ENCODE assay signal across 9 mouse cellular contexts in the genomic region with DNA sequence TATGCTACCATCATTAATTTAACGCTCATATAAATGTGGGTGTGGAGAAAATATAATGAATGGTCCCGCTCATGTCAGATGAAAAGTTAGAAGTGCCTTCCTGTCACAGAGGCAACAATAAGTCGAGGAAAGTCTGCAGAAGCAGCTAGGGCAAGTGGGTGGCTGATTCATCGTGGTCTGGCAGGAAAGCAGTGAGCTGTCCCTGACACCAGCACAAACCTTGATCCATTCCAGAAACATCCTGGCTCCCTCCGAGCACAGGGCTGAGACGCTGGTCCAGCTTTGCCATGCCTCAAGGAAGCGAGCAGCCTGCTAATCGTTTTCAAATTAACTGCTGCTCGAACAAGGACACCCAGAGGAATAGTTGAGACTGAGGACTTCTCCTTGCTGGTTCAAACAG.
DNase-seq lines count a peak whose midpoint lies in the region.
"Had no signal": no experiment of that assay in that cellular context is flagged by ENCODE, and none has a peak within 500 bp of the region (broad histone marks: within the 10 kb centered on the region; RNA-seq: fewer than 3 reads in every experiment).

No protein-coding gene starts in this region.

- H3K4me3 ChIP-seq in limb, embryonic 10.5 days = no peak overlapping the region
- H3K4me3 ChIP-seq: hindbrain, embryonic 15.5 days; stomach, embryonic 15.5 days had no signal

- intact Hi-C loops in left cerebral cortex, postnatal 36 days (cut with DNase I) = no loop called here

- H3K27ac ChIP-seq in limb, embryonic 10.5 days = no peak overlapping the region
- H3K27ac ChIP-seq: hindbrain, embryonic 15.5 days; stomach, embryonic 15.5 days had no signal

- 44% methylated on average over 9 of the region's 9 CpGs for WGBS in limb, embryonic 10.5 days

- no peaks in the 10 kb centered on the region for H3K27me3 ChIP-seq in limb, embryonic 10.5 days (ENCODE audit: low read depth, poor library complexity, severe bottlenecking)
- H3K27me3 ChIP-seq: hindbrain, embryonic 15.5 days; stomach, embryonic 15.5 days had no signal

- H3K4me1 ChIP-seq in limb, embryonic 10.5 days = peaks cover 41% of the 10 kb centered on the region
- H3K4me1 ChIP-seq: stomach, embryonic 15.5 days had no signal

- no peaks in the 10 kb centered on the region for H3K9me3 ChIP-seq in limb, embryonic 10.5 days (replicated peaks)
- H3K9me3 ChIP-seq: hindbrain, embryonic 15.5 days; stomach, embryonic 15.5 days had no signal

- peak; percentile 40 to 57 for DNase-seq in left cerebral cortex, adult 18-20 months (ENCODE audit: low spot score in 2 of 2)
- DNase-seq in left cerebral cortex, postnatal 36 days (ENCODE audit: low spot score in 2 of 2) = no peak
- DNase-seq in MN1 (ENCODE audit: low spot score) = peak; percentile 81
- DNase-seq in adrenal gland, adult 8-10 months = peak; percentile 77
- DNase-seq in limb, embryonic 10.5 days (ENCODE audit: low spot score) = peak; percentile 30
- DNase-seq in kidney, postnatal 36 days = no peak
- DNase-seq in kidney, postnatal 14 days = no peak

- no peaks in the 10 kb centered on the region for H3K36me3 ChIP-seq in limb, embryonic 10.5 days
- H3K36me3 ChIP-seq: hindbrain, embryonic 15.5 days; stomach, embryonic 15.5 days had no signal

Comparison
In these comparisons a context has a peak if more than half of its experiments do, and no peak if none do; other contexts are left out.
1. DNase-seq: peak in left cerebral cortex, adult 18-20 months (2 of 2), MN1 (single experiment), adrenal gland, adult 8-10 months (single experiment) and limb, embryonic 10.5 days (single experiment); none in left cerebral cortex, postnatal 36 days (0 of 2), kidney, postnatal 36 days (0 of 2) and kidney, postnatal 14 days (single experiment).